Mouse (Mus musculus): Measurements from ENCODE around the gene Arhgef10l.

The Arhgef10l gene

DNA sequence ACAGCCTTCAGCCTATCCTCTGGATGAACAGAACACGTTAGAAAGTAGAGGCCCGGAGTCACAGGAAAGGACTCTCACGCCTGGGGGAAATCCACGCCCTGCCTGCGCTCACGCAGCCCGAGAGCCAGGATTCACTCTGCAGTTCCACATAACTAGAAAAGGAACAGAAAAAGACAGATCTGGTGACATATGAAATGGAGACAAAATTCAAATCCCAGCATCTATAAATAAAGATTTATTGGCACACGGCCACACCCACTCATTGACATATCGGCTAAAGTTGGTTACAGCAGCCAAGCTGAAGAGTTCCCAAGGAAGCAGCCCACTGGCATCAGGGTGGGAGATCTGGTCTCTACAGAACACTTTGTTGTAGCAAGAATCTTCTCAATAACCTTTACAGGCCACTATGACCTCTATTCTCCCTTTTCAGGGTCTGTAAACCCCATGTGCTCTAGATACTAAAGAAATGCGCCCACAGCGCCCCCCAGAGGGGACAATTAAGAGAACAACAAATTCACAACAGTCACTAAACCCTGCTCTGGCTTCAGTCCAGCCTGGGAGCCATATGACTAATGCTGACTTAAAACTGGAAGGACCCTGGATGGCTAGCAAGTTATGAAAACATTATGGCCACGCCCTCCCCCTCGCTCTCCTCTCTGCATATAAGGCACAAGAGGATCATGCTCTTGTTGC lies 195.9 kb downstream of the Arhgef10l start:
- no peak for DNase-seq (ENCODE audit: low read depth, low spot score)

DNA sequence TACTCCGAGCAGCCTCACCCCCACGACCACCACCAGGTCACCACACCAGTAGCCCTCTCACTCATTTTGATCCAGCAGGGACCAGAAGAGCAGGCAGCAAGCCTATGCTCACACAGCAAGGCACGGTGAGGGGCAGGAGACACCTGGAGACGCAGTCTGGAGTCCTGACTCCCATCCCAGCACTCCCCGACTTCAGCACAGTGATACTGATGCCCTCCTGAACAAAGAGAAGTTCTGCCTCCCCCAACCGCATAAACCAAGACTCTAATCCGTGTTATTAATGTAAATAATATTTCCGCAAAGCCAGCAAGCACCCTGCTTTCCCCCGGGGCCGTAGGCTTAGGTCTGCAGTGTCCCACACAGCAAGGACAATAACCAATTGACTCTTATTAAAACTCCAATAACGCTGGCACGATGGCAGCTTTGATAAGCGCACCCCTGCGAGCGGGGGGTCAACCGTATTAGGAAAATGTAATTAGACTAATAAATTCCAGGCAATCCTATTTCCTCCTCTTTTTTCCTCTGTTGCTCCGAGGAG lies 198.5 kb downstream of the Arhgef10l start:
- DNase-seq (ENCODE audit: low read depth, low spot score): no peak

Measured in embryo, embryonic 11.5 days (tissue).